Mouse (Mus musculus) left cerebral cortex, postnatal 36 days (tissue): ENCODE measurements at regions not wholly inside any gene's neighbourhood (a gene's known extent, or its start where the extent isn't known, plus 50 kb on each side); places are given as distances from the start of the nearest gene placed in this dataset.

ENCODE experiments used
- DNase-seq, 2 experiments: peaks; one replicate each; pipeline ENCODE4 v3.0.0; 2021 to 2022; ENCODE audit warnings: low spot score in 2 of 2, mixed read lengths in 1 of 2
- intact Hi-C: fragments of 180-260 bp; cut with DNase I; formaldehyde crosslinking; loops from one replicate; pipeline ENCODE4 v1.15.1; 2025

DNA sequence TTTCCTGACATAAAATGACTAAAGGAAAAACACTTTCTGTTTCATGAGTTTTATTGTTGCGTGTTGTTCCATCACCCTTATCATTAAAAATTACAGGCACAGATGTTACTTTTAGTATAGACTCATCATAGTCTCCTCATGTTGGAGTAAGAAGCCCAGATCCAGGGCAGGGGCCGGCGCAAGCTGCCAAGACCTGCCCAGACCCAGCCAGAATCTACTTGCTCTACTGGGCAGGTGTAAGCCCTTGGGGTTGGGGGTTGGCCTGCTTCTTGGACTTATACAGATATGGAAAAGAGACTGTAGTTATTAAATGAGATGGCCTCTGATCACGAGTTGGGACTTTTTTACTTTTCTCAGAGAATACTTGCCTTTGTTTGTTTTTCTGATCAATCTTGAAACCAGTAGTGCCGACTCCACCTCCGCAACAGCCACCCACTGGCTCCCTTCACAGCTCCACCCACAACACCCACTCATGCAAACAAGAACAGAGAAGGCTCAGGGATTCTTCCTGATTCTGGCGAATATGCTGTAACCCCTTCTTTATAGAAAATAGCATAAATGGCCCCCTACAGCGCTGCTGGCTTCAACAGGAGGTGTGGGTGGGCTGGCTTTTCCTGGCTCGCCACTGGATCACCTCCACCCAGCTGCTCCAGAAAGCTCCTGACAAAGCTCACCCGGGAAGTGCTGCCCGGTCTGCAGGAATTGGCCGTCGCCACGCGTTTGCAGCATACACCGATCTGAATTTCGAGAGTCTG is 689.9 kb upstream of the Car8 start:
- DNase-seq: no peak

GRCm38 (mm10) chr4:8927276-8927906 is 688.5 kb upstream of the Car8 start:
- DNase-seq: no peak
- intact Hi-C loops: no loop called here

More for the DNA sequence above, 689.9 kb upstream of the Car8 start:
- intact Hi-C loops: no loop called here

GRCm38 (mm10) chr4:8926642-8927275 is 687.9 kb upstream of the Car8 start:
- intact Hi-C loops: no loop called here

DNA sequence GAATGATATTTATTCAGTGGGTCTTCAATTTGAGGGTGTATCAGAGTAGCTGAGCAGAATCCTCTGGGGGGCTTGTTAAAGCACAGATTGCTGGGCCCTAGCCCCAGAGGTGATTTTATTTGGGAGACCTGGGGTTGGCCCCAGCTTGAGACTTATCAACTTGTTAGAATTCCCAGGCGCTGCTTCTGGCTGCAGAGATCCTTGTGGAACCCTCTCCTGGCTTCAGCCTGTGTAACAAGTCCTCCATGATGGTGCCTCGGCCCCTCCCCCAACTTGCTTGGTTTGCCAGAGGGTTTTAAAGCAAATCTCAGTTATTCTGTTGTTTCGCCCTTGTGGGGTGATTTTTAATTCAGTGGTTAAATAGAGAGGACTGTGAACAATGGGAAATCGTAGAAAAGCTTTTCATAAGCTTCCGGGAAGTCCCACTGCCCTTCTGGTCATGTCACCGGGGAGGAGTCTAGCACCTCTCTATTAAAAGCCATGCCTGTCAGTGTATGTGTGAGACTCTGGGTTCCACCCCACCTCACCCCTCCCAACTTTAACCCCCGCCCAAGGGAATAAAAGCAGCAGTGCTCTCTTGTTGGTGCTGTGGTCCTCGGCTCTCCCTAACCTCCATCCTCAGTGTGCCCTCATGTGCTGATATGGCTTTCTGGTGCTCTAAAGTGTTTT is 684.0 kb upstream of the Car8 start:
- no peak for DNase-seq
- intact Hi-C loops: no loop called here

More at GRCm38 (mm10) chr4:8926642-8927275, 687.9 kb upstream of the Car8 start:
- DNase-seq: no peak

DNA sequence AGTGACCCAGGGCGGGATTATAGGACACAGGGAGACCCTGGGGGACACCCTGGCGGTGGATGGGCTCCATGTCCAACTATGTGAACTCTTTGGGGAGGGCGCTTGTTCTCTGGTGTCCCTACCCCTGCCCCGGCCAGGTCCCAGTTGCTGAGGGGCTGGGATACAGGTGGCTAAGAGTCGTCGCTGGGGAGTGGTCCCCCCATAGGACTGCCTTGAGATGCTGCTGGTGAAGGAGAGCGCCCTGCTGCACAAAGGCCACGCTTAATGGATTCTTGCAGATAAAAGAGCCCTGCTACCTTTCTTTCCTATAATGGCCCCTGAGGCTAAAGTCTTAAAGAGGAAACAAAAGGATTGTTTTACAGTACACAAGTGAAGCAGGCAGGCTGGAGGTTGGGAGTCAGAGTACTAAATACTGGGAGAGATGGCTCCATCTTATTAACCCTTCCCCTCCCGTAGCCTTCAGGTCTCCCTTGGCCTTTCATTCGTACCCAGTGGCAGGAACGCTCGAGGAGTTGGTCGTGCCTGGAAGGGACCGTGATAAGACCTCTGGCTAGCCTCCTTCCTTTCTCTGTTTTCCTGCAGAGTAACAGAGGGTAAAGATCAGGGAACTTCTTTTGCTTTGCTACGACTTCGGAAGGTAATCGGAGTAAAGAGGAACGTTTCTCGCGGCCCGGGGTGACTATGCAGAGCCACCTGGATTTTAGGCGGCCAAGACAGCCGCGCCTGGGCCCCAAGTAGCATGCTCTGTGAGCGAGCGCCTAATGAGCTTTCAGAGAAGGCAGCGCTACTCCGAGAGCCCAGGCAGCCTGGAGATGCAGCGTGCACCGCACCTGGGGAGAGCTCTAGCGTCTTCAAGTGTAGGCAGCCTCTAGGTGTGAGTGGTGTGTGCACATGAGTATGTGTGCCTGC is 682.9 kb upstream of the Car8 start:
- no peak for DNase-seq
- intact Hi-C loops: no loop called here

DNA sequence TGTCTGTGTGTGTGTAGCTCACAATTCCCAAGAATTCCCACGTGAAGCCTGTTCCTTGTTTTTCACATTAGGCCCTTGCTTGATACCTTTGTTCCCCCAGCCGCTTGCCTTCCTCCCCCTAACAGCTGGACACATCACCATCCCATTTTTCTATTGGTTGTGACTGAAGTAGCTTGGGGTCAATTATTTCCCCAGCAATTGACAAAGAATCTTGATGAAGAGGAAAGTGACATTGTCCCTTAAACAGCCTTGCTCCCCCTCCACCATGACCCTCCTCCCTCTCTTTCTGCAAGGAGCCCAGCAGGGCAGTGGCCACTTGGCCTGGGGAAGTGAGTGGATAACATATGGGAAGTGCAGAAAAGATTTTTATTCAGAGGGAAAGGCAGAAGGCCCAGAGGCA is 681.5 kb upstream of the Car8 start:
- intact Hi-C loops: no loop called here
- DNase-seq: no peak

DNA sequence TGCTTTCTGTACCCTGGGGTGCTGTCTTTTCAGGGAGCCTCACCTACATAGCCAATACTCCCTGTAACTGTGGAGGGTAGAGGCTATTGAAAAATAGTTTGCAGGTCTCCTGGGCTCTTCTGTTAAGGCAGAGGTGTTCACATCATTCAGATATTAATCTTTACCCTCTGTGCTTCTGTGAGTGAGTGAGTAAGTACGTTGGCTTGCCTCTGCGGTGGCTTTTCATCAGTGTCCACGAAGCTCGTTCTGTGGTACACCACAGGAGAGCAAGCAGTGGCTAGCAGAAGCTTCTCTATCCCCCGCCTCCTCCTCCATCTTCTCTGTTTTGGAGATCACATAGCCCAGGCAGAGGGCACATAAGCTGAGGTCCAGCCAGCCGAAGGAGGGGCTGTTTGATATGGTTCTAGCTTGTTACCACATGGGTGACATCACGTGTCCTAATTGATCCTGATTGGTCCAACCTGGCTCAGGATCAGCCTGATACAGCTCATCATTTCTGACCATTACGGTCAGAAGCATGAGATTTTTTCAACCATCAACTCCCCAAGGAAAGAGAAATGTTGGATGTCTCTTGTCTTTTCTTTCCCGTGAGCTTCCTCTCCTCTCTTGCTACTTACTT is 680.6 kb upstream of the Car8 start:
- no peak for DNase-seq
- intact Hi-C loops: no loop called here
